Mouse (Mus musculus) myocyte (in vitro differentiated cells): ENCODE results near the gene Arid5b.

Experiments used
- MAX ChIP-seq: IDR thresholded peaks from one replicate; pipeline ENCODE4 v1.6.1; 2011; ENCODE audit warnings: low read depth, mild to moderate bottlenecking, control low read depth
- POLR2A ChIP-seq: IDR thresholded peaks from one replicate; pipeline ENCODE4 v1.6.1; 2011; ENCODE audit warnings: low read depth, mild to moderate bottlenecking, control low read depth, moderate library complexity; ENCODE audit not compliant: insufficient read length

- TF ChIP-seq POLR2A: no peak
- no peak for TF ChIP-seq MAX
Observed at GRCm38 (mm10) chr10:68106351-68106950, 172.1 kb downstream of the Arid5b start.
